Mouse (Mus musculus): ENCODE data around the gene Smtn.

GRCm38 (mm10) chr11:3471448-3471850 lies 69.0 kb downstream of the Smtn start:
- TF ChIP-seq CTCF (IDR thresholded peaks at IDR 0.05; ENCODE audit: extremely low read depth, insufficient read depth, insufficient read length, insufficient replicate concordance), result no peak
- no peak for TF ChIP-seq POLR2A (IDR thresholded peaks at IDR 0.05; ENCODE audit: low read depth, low read length)
